Mouse (Mus musculus): ENCODE results near the gene Map3k21. TPM values are rescaled to one million over a fixed set of nuclear protein-coding genes. Genes with fewer than 3 reads are reported as not detected.
A peak's percentile ranks its signal among the peaks of the same experiment; 100 is the strongest.

The Map3k21 gene
- total and polyA plus RNA-seq, 2 experiments from 2014 or later: 0.85 to 2.3 TPM

DNA sequence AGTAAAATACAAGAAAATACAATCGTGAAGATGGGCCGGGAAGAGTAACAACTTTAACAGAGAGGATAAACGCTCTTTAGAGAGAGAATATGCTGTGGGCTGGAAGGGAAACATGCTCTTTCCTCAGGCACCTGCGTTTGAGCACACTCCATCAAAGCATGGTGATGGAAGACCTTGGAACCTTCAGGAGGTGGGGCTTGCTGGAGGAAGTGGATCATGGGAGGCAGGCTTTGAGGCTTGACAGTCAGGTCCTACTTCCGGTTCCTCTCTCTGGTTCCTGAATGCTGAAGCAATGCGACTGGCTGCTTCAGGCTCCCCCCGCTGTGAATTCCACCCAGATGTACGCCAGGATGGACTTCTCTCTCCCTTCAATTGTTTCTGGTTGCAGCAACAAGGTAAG lies 49.8 kb downstream of the Map3k21 start:
- no peak for DNase-seq
- WGBS: 85% methylated on average over 8 of the region's 8 CpGs
- H3K27me3 ChIP-seq (ENCODE audit: insufficient read depth, low read length): no peaks in the 10 kb centered on the region; the same call in 1 of the 2 replicates

DNA sequence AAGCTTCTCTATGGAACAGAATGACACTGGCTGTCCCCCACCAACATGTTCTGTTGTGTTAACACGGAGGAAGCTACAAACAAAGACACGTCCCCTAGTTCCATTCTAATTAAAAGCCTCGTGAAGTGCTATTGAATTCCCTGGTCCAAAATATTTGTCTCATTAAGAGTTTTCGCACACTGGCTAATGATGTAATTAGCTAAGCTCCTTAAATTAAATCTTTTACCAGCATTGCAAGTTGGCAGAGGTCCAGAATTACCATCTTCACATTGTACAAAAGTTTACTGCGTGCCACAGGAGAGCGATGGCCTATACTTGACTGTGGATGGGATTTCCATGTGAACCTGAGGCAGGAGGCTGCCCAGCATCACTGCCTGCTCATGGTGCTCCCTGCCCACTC lies 51.5 kb downstream of the Map3k21 start:
- ATAC-seq (no peak), DNase-seq (no peak)
- Histone ChIP-seq H3K27me3 (ENCODE audit: insufficient read depth, low read length) (no peaks in the 10 kb centered on the region; the same call in 1 of the 2 replicates), H3K4me1 (ENCODE audit: insufficient read depth) (no peaks in the 10 kb centered on the region), H3K36me3 (ENCODE audit: insufficient read depth) (no peaks in the 10 kb centered on the region), H3K4me3 (ENCODE audit: low read depth, low read length) (no peak overlapping the region), H3K4me2 (ENCODE audit: low read depth) (no peak overlapping the region), H3K9me3 (ENCODE audit: low read length) (peaks cover 8% of the 10 kb centered on the region; the same call in 1 of the 2 replicates), H3K9ac (no peak overlapping the region), H3K27ac (ENCODE audit: low read depth, low read length) (no peak overlapping the region)
- 30% methylated on average over 6 of the region's 6 CpGs for WGBS
- no peak for TF ChIP-seq CTCF (IDR thresholded peaks at IDR 0.05; ENCODE audit: low read depth)

More for the DNA sequence above, 49.8 kb downstream of the Map3k21 start:
- Histone ChIP-seq H3K4me1 (ENCODE audit: insufficient read depth) (no peaks in the 10 kb centered on the region), H3K4me3 (ENCODE audit: low read depth, low read length) (no peak overlapping the region), H3K9me3 (ENCODE audit: low read length) (peaks cover 8% of the 10 kb centered on the region; the same call in 1 of the 2 replicates), H3K9ac (no peak overlapping the region), H3K27ac (ENCODE audit: low read depth, low read length) (no peak overlapping the region), H3K4me2 (ENCODE audit: low read depth) (no peak overlapping the region), H3K36me3 (ENCODE audit: insufficient read depth) (no peaks in the 10 kb centered on the region)
- ATAC-seq: no peak
- TF ChIP-seq CTCF (IDR thresholded peaks at IDR 0.05; ENCODE audit: low read depth): no peak

DNA sequence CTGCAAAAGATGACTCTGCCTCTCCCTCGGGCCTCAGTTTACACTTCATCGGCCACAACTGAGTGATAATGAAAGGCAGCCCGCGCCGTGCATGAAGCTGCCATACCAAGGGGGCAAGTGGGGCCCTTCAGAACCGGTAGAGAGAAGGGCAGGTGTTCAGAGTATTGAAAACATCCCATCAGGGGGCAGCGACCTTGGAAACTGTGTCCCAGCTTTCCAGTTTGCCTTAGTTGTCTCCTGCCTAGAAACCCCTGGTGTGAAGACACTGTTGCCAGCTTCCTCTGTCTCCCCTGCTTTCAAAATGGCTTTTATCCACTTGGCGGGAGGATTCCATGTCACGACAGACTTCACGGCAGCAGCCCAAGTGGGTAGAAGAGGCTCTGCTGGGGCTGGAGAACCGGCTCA lies 53.6 kb downstream of the Map3k21 start:
- 4% methylated on average over 11 of the region's 11 CpGs for WGBS
- Histone ChIP-seq H3K27me3 (ENCODE audit: insufficient read depth, low read length) (no peaks in the 10 kb centered on the region), H3K9ac (no peak overlapping the region; the same call in 1 of the 2 replicates), H3K36me3 (ENCODE audit: insufficient read depth) (no peaks in the 10 kb centered on the region), H3K27ac (ENCODE audit: low read depth, low read length) (no peak overlapping the region), H3K4me1 (ENCODE audit: insufficient read depth) (no peaks in the 10 kb centered on the region), H3K4me3 (ENCODE audit: low read depth, low read length) (no peak overlapping the region), H3K9me3 (ENCODE audit: low read length) (peaks cover 8% of the 10 kb centered on the region; the same call in 1 of the 2 replicates), H3K4me2 (ENCODE audit: low read depth) (peak overlapping the region; percentile 24)
- ATAC-seq (no peak), DNase-seq (no peak)
- no peak for TF ChIP-seq CTCF (IDR thresholded peaks at IDR 0.05; ENCODE audit: low read depth)

DNA sequence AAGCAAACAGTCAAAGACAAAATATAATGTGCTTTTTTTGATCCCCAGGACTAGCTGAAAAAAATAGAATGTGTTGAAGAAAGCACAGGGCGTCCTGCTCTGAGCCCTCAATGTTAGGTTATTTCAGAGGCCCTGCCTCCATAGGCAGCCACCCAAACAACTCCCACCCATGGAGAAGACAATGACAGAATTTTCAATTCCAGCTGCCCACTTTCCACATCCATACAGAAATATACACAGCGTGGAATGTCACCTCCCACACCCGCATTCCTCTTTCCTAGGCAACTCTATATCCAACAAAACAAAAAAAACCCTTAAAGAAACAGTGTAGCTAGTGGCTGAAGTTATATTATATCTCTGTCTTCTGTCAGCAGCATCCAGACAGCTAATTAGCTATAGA lies 61.1 kb downstream of the Map3k21 start:
- Histone ChIP-seq H3K9me3 (ENCODE audit: low read length) (no peaks in the 10 kb centered on the region), H3K36me3 (ENCODE audit: insufficient read depth) (no peaks in the 10 kb centered on the region), H3K27me3 (ENCODE audit: insufficient read depth, low read length) (no peaks in the 10 kb centered on the region), H3K4me1 (ENCODE audit: insufficient read depth) (no peaks in the 10 kb centered on the region), H3K27ac (ENCODE audit: low read depth, low read length) (no peak overlapping the region), H3K4me2 (ENCODE audit: low read depth) (no peak overlapping the region), H3K9ac (no peak overlapping the region), H3K4me3 (ENCODE audit: low read depth, low read length) (no peak overlapping the region)
- no peak for ATAC-seq
- no peak for TF ChIP-seq CTCF (IDR thresholded peaks at IDR 0.05; ENCODE audit: low read depth)
- DNase-seq: no peak
- 67% methylated on average over 3 of the region's 3 CpGs for WGBS

DNA sequence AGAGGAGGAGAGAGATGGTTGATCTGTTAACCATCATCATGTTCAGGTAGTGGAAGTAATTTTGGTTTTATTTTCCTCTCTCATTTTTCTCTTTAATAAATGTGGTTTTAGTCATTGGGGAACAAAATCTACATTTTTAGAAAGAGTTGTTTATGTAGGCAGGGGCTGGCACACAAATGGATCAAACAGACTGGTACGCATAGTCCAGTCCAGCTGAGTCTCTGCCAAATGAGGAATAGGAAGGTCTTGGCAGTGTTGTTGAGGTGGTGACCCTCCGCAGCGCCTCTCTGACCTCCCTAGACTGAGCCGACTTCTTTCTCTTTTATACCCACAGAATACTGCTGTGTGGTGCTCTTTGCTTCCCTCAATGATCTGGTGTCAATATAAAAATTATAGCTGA lies 65.7 kb downstream of the Map3k21 start:
- H3K9ac ChIP-seq: no peak overlapping the region
- TF ChIP-seq CTCF (IDR thresholded peaks at IDR 0.05; ENCODE audit: low read depth): no peak
- ATAC-seq (no peak), DNase-seq (no peak)
- no peaks in the 10 kb centered on the region for H3K27me3 ChIP-seq (ENCODE audit: insufficient read depth, low read length)
- H3K4me1 ChIP-seq (ENCODE audit: insufficient read depth): no peaks in the 10 kb centered on the region
- H3K36me3 ChIP-seq (ENCODE audit: insufficient read depth): no peaks in the 10 kb centered on the region
- no peak overlapping the region for H3K4me2 ChIP-seq (ENCODE audit: low read depth)
- WGBS: 71% methylated on average over 4 of the region's 4 CpGs
- H3K9me3 ChIP-seq (ENCODE audit: low read length): no peaks in the 10 kb centered on the region
- no peak overlapping the region for H3K4me3 ChIP-seq (ENCODE audit: low read depth, low read length)
- H3K27ac ChIP-seq (ENCODE audit: low read depth, low read length): no peak overlapping the region

DNA sequence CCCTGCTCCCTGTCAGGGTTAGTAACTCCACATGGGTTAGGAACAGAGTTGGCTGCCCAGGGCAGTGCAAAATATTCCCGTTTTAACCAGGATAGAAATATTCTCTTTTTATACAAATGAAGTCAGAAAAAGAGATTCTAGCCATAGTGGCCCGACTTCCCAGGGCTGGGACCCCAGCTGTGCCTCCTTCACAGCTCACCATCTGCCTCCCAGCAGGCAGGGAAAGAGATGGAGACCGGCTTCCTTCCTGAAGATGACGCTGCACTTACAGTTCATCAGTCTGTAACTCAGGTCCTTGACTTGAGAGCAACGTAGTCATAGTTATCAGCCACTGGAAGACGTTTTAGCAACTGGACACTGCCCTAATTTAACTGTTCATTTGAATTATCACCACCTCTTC lies 70.6 kb downstream of the Map3k21 start:
- H3K4me1 ChIP-seq (ENCODE audit: insufficient read depth): peaks cover 2% of the 10 kb centered on the region; the same call in 1 of the 2 replicates
- no peak overlapping the region for H3K9ac ChIP-seq
- H3K27me3 ChIP-seq (ENCODE audit: insufficient read depth, low read length): no peaks in the 10 kb centered on the region
- WGBS: 42% methylated on average over 6 of the region's 6 CpGs
- TF ChIP-seq CTCF (IDR thresholded peaks at IDR 0.05; ENCODE audit: low read depth): no peak
- no peaks in the 10 kb centered on the region for H3K36me3 ChIP-seq (ENCODE audit: insufficient read depth)
- no peak for DNase-seq
- no peaks in the 10 kb centered on the region for H3K9me3 ChIP-seq (ENCODE audit: low read length)
- H3K27ac ChIP-seq (ENCODE audit: low read depth, low read length): no peak overlapping the region
- no peak for ATAC-seq
- no peak overlapping the region for H3K4me2 ChIP-seq (ENCODE audit: low read depth)
- H3K4me3 ChIP-seq (ENCODE audit: low read depth, low read length): no peak overlapping the region

DNA sequence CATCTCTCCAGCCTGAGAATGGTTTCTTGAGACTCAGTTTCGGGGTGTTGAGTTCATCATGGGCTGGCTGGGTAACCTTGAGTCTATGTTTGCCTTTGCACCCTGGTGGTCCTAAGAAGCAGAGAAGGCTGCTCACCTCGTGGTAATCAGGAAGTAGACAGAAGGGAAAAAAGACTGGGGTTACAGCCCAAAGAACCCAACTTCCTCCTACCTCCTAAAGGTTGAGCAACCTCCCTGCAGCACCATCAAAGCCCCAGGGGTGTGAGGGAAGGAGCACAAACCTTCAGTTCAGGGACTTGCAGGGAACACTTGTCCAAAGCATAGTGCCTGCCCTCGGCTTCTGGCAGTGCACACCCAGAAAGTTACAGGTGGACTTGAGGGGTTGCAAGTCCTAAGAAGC lies 73.3 kb downstream of the Map3k21 start:
- ATAC-seq (no peak), DNase-seq (no peak)
- Histone ChIP-seq H3K27ac (ENCODE audit: low read depth, low read length) (no peak overlapping the region), H3K9me3 (ENCODE audit: low read length) (no peaks in the 10 kb centered on the region), H3K27me3 (ENCODE audit: insufficient read depth, low read length) (no peaks in the 10 kb centered on the region), H3K36me3 (ENCODE audit: insufficient read depth) (no peaks in the 10 kb centered on the region), H3K4me3 (ENCODE audit: low read depth, low read length) (no peak overlapping the region), H3K9ac (no peak overlapping the region), H3K4me2 (ENCODE audit: low read depth) (no peak overlapping the region), H3K4me1 (ENCODE audit: insufficient read depth) (peaks cover 2% of the 10 kb centered on the region; the same call in 1 of the 2 replicates)
- 82% methylated on average over 3 of the region's 3 CpGs for WGBS
- no peak for TF ChIP-seq CTCF (IDR thresholded peaks at IDR 0.05; ENCODE audit: low read depth)
